Mouse (Mus musculus): ENCODE data around the gene Kcng1. TPM values are rescaled to one million over a fixed set of nuclear protein-coding genes. Genes with fewer than 3 reads are reported as not detected.

Gene Kcng1
- polyA plus RNA-seq, 1 experiment: 0.71 TPM

- H3K4me3 ChIP-seq (replicated peaks; ENCODE audit: extremely low read depth, low read depth, low read length): peak overlapping the region; percentile 87
- no peak for DNase-seq
- TF ChIP-seq CTCF (IDR thresholded peaks at IDR 0.05; ENCODE audit: insufficient read depth, low read length): no peak
- TF ChIP-seq POLR2A (IDR thresholded peaks at IDR 0.05; ENCODE audit: borderline replicate concordance, extremely low read depth, low read depth, low read length): no peak
- peaks cover 6% of the 10 kb centered on the region for H3K4me1 ChIP-seq (ENCODE audit: control insufficient read depth, insufficient read depth, low read length)
- WGBS: 12% methylated on average over 41 of the region's 41 CpGs
Observed at GRCm38 (mm10) chr2:168229116-168230025, 52.2 kb downstream of the Kcng1 start.

- DNase-seq: no peak
- no peak for TF ChIP-seq POLR2A (IDR thresholded peaks at IDR 0.05; ENCODE audit: borderline replicate concordance, extremely low read depth, low read depth, low read length)
- no peak for TF ChIP-seq CTCF (IDR thresholded peaks at IDR 0.05; ENCODE audit: insufficient read depth, low read length)
- WGBS: 83% methylated on average over 6 of the region's 6 CpGs
- no peak overlapping the region for H3K4me3 ChIP-seq (replicated peaks; ENCODE audit: extremely low read depth, low read depth, low read length)
- H3K4me1 ChIP-seq (ENCODE audit: control insufficient read depth, insufficient read depth, low read length): no peaks in the 10 kb centered on the region; the same call in 1 of the 2 replicates
Observed at GRCm38 (mm10) chr2:168223326-168223725, 58.2 kb downstream of the Kcng1 start.

GRCm38 (mm10) chr2:168213788-168214397 lies 67.6 kb downstream of the Kcng1 start:
- TF ChIP-seq CTCF (IDR thresholded peaks at IDR 0.05; ENCODE audit: insufficient read depth, low read length): 0 out of 2 replicates have a peak, but pooled peaks have one; percentile 21
- TF ChIP-seq POLR2A (IDR thresholded peaks at IDR 0.05; ENCODE audit: borderline replicate concordance, extremely low read depth, low read depth, low read length): no peak
- Histone ChIP-seq H3K4me3 (replicated peaks; ENCODE audit: extremely low read depth, low read depth, low read length) (no peak overlapping the region), H3K4me1 (ENCODE audit: control insufficient read depth, insufficient read depth, low read length) (no peaks in the 10 kb centered on the region)
- 58% methylated on average over 5 of the region's 5 CpGs for WGBS
- DNase-seq: no peak

Other genes starting within 250 kb of the Kcng1 start
- gene Pard6b, start 200.7 kb downstream of the Kcng1 start, polyA plus RNA-seq (2012; rRNA removed): 51.6 and 60.1 TPM in 2 replicates
- 16.2 and 18.3 TPM in 2 replicates for gene Adnp, start 74.6 kb downstream of the Kcng1 start, polyA plus RNA-seq (2012; rRNA removed)
- 0.48 and 5.4 TPM in 2 replicates for gene Gm20716, start 51.4 kb downstream of the Kcng1 start, polyA plus RNA-seq (2012; rRNA removed)
- gene Dpm1, start 51.1 kb downstream of the Kcng1 start, polyA plus RNA-seq (2012; rRNA removed): 21.4 and 25.5 TPM in 2 replicates
- 14.4 and 25.9 TPM in 2 replicates for gene Mocs3, start 51.1 kb downstream of the Kcng1 start, polyA plus RNA-seq (2012; rRNA removed)

Data from lung, adult 2 months (tissue).